Mouse (Mus musculus) left cerebral cortex, postnatal 25 days (tissue): ENCODE data around the gene Zfp992. TPM values are rescaled to one million over a fixed set of nuclear protein-coding genes. Genes with fewer than 3 reads are reported as not detected.
"Not testable (repeated sequence)": the region's sequence is repeated elsewhere in the genome, so short reads cannot be mapped to it uniquely, and the experiment has no call there.

Experiments used
- DNase-seq, 2 experiments: peaks; one replicate each; pipeline ENCODE4 v3.0.0; 2022; ENCODE audit warnings: low spot score in 2 of 2, mixed read lengths in 1 of 2
- intact Hi-C: fragments of 180-260 bp; cut with DNase I; formaldehyde crosslinking; loops from one replicate; pipeline ENCODE4 v1.15.1; 2025
- total RNA-seq, 2 experiments: library from RNA; stranded (reverse); gene quantifications; 2 replicates each; pipeline ENCODE4 v1.2.3; 2021

Zfp992 gene
- 1 to 10 TPM; 3.5 to 5.0 TPM for total RNA-seq

DNA sequence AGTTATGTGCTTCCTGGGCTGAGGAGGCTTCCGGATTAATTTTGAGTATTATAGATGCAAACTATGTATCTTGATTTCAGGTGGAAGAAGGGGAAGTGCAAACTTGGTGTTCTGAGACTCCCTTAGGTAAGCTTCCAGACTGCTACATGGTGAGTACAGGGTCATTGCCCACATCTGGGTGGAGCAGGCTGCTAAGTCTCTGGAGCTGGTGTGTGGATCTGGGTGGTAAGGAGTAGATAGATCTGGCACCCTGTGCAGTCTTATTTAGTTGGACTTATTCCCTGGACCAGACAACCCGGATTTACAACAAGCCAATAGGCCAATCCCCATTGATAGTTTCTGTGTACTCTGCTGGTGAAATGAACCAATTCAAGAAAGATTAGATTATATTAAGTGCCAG lies at the start of gene Zfp992:
TSS of gene Zfp992 (plus strand) at position 74 of the 400 bp plus-strand sequence.
- intact Hi-C loops, DNase-seq: not testable (repeated sequence)

DNA sequence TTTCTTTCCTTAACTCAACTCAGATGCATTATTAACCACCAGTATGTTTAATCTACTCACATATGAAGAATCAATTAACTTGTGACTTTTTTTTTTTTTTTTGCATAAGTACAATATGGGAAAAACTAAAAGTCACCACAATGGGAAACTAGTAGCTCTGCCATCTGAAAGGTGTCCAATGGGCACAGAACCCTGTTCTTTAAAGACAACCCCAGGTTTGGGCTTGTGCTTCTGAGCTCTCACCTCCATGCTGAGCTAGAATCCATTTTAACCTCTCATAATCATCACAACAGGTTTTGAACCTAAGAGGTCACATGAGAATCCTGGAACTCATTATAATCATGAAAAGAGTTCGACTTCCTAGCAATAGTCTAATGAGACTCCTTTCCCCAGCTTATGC lies 19.4 kb upstream of the Zfp992 start:
- DNase-seq, intact Hi-C loops: not testable (repeated sequence)

DNA sequence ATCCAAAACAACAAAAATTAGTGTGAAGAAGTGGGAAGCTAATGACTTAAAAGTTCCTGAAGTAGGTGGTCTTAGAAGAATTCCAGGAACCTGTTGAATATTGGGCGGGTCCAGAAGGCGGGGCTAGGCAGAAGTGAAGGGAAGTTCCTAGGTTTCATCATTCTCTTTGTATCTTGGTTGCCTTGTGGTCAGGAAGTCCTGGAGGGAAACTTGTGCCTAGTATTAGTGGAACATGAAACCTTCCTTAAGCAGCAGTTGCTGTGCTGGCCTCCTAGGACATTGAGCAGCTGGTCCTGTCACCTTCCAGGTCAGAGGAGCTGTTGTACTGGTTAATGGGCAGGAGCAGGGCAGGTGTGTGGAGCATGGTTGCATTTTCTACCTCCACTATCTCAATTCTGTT lies 17.9 kb upstream of the Zfp992 start:
- DNase-seq, intact Hi-C loops: not testable (repeated sequence)

DNA sequence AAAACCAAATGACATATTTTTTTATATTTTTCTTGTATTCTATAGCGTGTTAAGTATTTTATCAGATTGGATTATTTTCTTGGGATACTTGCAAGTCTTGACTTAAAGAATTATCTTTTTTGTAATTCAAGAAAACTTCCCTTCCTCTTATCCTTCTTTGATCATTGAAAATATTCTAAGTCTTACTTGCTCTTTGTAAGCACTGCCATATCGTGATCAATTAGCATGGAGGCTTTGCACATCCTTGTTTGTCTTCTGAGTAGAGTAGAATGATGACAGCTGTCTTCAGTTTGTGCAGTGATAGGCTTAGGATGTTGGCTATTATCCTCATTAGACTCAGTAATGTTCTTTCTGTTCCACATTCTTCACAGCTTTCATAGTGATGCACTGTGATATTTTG lies 13.3 kb upstream of the Zfp992 start:
- DNase-seq, intact Hi-C loops: not testable (repeated sequence)

DNA sequence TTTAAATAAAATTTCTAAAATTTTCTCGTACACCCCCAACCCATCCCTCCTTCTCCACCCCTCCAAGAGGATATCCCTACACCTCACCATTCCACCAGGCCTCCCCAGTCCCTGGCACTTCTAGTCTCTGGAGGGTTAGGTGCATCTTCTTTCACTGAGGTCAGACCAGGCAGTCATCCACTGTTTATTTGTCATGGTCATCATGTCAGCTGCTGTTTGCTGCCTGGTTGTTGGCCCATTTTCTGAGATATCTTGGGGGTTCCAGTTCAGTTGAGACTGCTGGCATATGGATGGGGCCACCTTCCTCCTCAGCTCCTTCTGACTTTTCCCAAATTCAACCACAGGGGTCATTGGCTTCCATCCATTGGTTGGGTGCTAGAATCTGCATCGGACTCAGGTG lies 11.6 kb upstream of the Zfp992 start:
- DNase-seq, intact Hi-C loops: not testable (repeated sequence)

DNA sequence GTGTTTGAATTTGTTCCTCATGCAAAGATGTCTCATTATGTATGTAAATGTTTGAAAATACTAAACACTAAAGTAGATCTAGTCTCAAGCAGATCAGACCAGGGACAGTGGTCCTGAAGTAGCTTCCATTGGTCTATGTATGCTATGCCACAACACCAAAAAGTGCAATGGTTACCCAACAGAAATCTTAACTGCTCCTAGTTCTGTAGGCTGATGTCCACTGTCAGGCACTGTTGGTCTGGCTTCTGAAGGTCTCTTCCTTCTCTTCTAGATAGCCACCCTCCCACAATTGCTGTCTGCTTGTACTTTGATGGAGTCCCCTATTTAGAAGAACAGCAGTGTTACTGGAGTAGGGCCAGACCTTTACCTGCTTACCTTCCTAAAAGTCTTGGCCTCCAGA lies 4.5 kb upstream of the Zfp992 start:
- DNase-seq, intact Hi-C loops: not testable (repeated sequence)

DNA sequence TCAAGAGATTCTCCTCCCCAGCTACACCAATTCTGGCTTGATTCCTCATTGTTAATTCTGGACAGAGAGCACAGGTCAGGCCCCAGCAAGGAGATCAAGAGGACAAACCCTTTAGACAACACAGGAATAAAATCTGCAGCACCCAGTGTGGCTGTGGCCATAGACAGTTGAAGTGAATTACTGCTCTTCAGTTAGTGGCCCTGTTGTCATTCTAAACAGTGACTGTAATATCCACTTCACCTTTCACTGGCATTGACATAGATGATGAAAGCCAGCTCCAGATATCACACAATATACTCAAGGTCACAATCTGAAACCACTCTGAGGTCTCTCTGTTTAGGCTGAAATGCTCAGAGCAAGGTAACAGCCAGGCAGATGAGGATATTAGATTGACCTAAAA lies 3.7 kb upstream of the Zfp992 start:
- DNase-seq: not testable (repeated sequence)

DNA sequence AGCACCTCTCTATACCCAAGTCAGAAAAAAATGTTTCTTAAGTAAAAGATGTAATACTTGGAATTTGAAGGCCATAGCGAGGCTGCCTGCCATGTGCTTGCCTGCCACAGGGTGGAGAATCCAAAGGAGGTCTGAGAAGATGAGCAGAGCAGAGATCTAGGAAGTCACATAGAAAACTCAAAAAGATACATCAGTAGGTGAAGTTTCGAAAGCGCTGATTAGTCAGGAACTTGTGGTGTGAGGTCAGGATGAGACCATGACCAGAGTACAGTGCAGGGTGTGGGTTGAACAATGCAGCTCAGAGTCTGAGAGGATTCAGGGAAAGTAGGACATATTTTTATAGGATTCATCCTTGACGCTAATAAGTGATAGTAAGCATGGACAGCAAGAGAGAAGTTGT lies 2.7 kb upstream of the Zfp992 start:
- intact Hi-C loops: not testable (repeated sequence)

More for the DNA sequence above, 3.7 kb upstream of the Zfp992 start:
- intact Hi-C loops: not testable (repeated sequence)

DNA sequence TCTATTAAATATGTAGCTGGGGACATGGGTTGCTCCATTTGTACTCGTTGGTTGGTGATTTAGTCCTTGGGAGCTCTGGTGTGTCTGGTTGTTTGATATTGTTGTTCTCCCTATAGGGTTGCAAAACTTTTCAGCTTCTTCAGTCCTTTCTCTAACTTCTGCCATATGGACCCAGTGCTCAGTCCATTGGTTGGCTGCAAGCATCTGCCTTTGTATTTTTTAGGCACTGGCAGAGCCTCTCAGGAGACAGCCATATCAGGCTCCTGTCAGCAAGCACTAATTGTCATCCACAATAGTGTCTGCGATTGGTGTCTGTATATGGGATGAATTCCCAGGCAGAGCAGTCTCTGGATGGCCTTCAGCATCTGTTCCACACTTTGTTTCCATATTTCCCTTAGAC lies 1.8 kb upstream of the Zfp992 start:
- DNase-seq, intact Hi-C loops: not testable (repeated sequence)

More for the DNA sequence above, 2.7 kb upstream of the Zfp992 start:
- not testable (repeated sequence) for DNase-seq

DNA sequence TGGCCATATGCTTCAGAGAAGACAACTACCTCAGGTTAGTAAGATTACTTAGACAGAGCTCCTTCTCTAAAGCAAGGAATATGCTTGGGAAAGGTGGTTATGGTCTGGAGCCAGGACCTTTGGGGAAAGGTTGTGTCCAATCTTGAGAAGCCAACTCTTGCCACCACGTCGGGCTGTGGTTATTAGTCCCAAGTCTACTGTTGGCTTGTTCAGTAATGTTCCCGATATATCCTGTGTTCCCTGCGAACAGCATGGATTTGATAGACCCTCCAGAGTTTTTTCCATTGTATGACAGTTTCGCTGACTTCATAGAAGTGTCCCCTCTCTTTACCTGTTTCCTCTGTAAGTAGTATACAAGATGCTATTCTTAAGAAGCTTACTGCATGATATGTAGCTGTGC lies 888 bp downstream of the Zfp992 start:
- intact Hi-C loops, DNase-seq: not testable (repeated sequence)

DNA sequence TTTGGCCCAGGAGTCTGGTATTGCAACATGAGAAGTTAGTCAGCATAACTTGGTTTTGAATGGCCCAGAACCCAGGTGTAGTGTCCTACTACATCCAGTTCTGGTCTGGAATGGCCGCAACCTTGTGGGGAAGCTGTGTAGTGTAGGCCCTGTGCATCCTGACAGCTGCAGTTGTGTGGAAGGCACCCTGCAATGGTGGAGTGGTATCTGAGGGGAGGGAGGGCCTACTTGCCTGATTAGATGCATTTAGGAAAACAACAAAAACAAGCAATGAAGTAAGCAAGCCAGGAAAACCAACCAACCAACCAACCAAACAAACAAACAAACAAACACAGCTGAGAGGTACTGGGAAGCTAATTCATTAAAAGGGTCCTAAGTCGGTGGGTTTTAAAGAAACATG lies 3.8 kb downstream of the Zfp992 start:
- DNase-seq, intact Hi-C loops: not testable (repeated sequence)

DNA sequence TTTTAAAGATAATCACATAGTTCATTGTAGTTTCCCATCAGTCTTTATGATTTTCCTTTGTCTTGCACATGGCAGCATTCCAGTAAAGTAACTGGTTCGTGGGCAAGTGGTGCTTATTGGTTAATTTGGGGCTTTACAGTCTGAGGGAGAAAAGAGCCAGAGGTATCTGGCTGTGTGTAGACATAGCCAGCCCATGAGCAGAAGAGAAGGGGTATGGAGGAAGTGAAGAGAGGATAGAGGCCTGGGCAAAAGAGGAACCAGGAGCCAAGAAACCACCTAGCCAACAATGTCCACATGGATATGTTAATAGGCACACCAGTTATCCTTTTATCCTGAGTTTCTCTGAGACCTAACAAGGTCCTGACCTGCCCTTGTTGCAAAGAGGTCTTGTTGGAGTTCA lies 5.3 kb downstream of the Zfp992 start:
- DNase-seq, intact Hi-C loops: not testable (repeated sequence)

DNA sequence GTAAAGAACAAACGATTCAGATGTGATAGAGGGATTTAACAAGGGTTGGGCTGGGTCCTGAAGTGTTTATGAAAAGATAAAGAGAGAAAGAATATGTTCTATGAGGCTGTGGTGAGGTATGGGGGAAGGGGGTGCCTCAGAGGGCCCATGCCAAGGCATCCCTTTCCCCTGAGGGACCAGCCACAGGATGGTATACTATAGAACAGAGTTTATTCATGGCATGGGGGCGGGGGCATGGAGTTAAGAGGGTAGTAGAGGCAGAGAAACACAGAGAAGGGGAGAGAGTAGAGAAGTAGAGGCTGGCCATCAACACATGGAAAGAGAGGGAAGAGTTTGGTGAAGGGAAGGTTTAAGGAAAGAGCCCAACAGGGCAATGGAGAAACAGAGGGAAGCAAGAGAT lies 6.1 kb downstream of the Zfp992 start:
- DNase-seq: no peak
- intact Hi-C loops: no loop called here

DNA sequence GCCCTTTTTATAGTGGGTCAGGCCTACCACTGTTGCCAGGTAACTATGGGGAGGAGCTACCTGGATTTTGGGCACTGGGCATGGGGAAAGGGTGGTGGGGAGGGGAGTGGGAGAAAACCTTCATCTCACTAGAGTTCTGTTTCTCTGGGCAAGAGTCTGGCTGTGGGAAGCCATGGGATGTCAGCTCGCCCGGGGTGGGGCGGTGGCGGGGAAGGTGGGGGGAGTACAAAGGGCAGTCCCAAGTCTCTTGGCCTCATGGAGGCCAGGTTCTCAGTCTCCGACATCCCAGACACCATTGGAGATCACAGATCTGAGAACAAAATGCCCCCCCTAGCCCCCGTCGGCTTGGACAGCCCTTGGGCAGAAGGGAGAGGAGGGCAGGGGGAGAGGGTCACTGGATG lies 6.5 kb downstream of the Zfp992 start:
- no peak for DNase-seq
- intact Hi-C loops: no loop called here

DNA sequence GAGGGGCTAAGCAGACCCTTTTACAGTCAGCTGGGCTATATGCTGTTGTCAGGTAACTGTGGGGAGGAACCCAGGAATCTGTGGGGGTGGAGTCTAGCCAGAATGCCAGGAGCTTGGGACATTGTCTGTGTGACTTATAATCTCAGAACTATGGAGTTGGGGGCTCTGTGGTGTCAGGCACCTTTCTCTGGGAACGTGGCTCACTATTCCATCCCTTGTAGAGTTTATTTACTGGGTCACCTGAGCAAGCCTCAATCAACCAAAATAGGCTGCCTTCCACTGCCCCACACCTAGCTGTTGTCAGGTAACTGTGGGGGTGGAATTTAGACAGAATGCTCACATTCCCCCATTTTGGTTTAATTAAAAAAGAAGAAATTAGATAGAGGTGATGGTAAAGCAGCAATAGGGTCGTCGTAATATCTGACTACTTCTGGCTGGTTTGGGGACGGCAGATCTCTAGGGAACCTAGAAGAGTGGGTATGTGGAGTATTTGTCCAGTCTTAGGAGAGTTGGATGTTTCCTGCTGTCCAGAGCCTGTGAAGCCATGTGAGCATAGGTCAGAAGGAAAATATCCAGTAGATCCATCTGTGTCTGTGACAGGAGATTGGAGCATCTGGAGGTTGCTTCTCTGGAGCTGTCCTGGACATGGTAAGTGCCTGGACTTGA lies 7.4 kb downstream of the Zfp992 start:
- no peak for DNase-seq
- intact Hi-C loops: no loop called here

DNA sequence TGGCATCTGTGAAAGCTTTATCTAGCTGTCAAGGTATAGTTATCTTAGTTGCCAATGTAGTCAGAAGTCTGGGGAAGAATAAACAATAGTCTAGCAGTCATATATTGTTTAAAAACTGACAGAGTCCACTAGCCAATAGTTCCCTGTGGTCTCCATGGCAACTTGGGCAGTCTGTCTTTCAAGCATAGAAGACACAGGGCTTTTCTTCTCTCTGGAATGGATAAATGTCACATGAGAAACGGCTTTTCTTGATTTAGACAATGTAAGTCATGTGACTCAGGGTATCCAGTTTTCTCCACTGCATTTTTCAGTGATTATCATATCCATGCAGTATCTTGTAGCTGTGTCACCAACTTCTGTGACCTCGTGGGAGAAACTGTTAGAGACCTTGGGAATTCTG lies 8.3 kb downstream of the Zfp992 start:
- intact Hi-C loops: no loop called here
- no peak for DNase-seq

DNA sequence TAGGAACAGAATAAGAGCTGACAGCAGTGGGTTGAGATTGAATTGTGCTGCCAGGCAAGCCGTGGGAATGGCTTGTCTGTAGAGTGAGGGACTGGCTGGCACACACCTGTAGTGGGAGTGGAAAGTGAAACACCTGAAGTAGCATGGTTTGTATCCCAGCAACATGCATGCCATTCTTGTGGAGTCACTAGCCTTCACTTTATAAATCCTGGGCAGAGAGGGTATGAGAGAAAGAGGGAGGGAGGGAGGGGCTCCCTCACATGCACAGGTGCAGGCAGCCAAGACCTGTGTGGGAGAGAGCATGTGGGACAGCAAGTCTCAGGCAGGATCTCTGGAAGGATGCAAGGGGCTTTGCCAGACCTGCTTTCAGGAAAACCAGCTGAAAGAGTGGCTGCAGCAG lies 8.9 kb downstream of the Zfp992 start:
- intact Hi-C loops: no loop called here
- DNase-seq: no peak

DNA sequence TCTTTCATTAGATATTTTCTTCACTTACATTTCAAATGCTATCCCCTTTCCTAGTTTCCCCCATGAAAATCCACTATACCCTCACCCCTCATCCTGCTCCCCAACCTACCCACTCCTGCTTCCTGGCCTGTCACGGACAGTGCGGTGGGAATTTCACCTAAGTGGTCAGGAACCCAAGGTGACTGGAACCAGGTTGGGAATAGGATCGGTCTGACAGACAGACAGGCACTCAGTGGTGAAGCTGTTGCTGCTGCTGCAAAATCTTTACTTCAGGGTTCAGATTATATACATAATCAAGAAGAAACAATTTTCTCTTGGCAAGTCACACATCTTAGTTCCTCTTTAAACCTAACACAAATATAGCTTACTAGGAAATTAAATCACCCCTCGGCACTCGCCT lies 11.0 kb downstream of the Zfp992 start:
- DNase-seq, intact Hi-C loops: not testable (repeated sequence)

DNA sequence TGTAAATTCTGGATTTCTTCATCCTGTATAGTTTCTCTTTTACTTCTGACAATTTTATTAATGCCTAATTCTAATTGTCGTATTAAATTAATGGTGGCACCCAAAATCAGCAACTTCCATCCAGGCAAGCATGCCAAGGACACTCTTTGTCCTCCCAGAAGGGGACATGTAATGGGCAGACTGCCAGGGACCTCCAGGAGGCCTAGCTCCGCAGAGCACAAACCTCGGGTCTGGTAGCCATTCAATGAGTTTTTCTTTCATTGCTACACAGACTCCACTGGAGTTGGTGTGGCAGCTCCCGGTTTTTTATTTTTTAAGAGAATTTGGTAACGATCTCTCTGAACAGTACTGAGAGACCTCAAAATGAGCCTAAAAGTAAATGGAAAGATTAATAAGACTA lies 11.9 kb downstream of the Zfp992 start:
- DNase-seq, intact Hi-C loops: not testable (repeated sequence)

DNA sequence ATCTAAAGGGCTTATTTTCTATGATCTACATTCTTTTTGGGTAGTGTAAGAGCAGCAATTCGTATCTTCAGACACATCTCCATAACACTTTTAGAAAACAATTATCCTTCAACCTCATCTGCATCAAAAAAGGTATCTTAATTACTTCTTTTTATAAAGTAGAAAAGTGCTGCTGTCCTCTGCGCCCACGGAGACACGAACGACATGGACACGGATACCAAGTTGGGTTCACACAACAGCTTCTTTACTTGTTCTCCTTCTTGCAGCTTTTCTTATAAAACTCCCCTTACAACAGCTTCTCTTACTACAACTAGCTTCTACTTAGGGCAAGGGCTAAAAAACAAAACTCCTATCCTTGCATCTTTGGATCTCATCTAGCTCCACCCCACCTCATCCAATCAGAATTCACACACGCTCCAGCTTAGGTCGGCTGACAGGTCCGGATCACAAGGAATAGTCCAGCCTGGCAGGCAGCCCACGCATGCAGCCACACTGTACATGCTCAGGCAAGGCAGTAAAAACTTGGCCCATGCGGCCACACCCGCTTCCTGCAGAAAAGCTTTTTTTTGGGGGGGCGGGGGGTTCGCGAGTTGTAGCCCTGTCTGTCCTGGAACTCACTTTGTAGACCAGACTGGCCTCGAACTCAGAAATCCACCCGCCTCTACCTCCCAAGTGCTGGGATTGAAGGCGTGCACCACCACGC lies 15.0 kb downstream of the Zfp992 start:
- intact Hi-C loops, DNase-seq: not testable (repeated sequence)

DNA sequence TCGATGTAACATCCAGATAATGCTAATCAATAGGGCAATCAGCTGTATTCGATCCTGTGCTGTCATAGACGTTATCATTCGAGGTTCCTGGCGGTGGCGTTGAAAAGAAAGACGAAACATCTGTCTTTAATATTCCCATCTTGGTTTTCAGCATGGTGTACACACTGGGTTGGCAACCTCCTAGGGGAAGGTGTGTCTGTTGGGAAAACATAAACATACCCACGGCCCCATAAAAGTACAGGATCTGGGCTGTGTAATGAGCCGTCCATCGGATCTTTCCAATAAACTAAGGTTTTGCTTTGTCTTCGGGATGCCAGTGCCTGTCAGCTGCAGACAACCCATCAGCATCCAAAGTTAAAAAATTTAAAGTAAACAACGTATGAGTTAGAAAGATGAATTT lies 21.2 kb downstream of the Zfp992 start:
- intact Hi-C loops, DNase-seq: not testable (repeated sequence)
